Comparison of ENCODE assay signal across 7 mouse cellular contexts in the genomic region with DNA sequence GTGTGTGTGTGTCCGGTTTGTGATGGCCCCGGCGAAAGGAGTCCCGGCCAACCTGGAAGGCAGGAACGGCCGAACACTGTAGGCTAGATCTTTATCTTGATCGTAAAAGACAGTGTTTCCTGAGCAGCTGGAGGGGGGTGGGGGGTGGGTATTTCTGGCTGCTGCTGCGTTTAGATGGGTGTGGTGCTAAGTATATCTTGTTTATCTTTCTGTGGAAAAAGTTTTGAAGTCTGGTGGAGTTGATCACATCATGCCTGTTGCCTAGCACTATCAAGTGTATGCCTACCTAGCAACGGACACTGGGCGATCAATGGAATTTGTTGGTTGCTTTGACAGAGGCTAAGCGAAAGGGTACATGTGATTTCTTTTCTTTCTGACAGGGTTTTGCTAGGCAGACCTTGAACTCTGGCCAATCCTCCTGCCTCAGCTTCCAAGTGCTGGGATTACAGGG. TPM values are rescaled to one million over a fixed set of nuclear protein-coding genes. Genes with fewer than 3 reads are reported as not detected.
DNase-seq lines count a peak whose midpoint lies in the region; ATAC-seq and TF ChIP-seq lines count a peak whose summit lies in the region.

No protein-coding gene starts in this region.

- no peaks in the 10 kb centered on the region for H3K9me3 ChIP-seq in liver, embryonic 12.5 days (replicated peaks)

- H3K4me2 ChIP-seq in liver, embryonic 12.5 days, result peak overlapping the region; percentile 92
- peak overlapping the region; percentile 99 for H3K4me2 ChIP-seq in myocyte (ENCODE audit: low read depth)

- peaks cover 54% of the 10 kb centered on the region for H3K79me3 ChIP-seq in C2C12 (ENCODE audit: low read depth)

- H3K9ac ChIP-seq in liver, embryonic 12.5 days, result peak overlapping the region; percentile 87

- H3K4me3 ChIP-seq in C2C12 (ENCODE audit: insufficient read depth, poor library complexity, severe bottlenecking) (peak overlapping the region; percentile 71), myocyte (peak overlapping the region; percentile 79)
- peak overlapping the region; percentile 66 for H3K4me3 ChIP-seq in liver, embryonic 12.5 days

- H3ac ChIP-seq in C2C12 (ENCODE audit: control insufficient read depth, insufficient read length, low read depth) (peak overlapping the region; percentile 98), myocyte (ENCODE audit: control insufficient read depth, insufficient read length) (peak overlapping the region; percentile 84)

- 2% methylated on average over 11 of the region's 11 CpGs for WGBS in liver, embryonic 12.5 days (ENCODE audit: insufficient replicate concordance)

- H3K36me3 ChIP-seq in C2C12 (ENCODE audit: control insufficient read depth, insufficient read depth), result peaks cover 22% of the 10 kb centered on the region
- 0 out of 2 replicates have a peak, but pooled peaks cover 13% of the 10 kb centered on the region for H3K36me3 ChIP-seq in liver, embryonic 12.5 days
- H3K36me3 ChIP-seq in myocyte (ENCODE audit: control insufficient read depth, insufficient read depth), result peaks cover 4% of the 10 kb centered on the region

- intact Hi-C loops in heart, postnatal 10 days (cut with DNase I), result no loop called here

- peak overlapping the region; percentile 95 for H3K27ac ChIP-seq in liver, embryonic 12.5 days

- TF ChIP-seq POLR2A in myocyte (IDR thresholded peaks at IDR 0.05; ENCODE audit: insufficient read length, low read depth), result no peak

- ATAC-seq in CD4-positive, CD25-positive, alpha-beta regulatory T cell, adult 4 months, result peak; percentile 78
- ATAC-seq in liver, embryonic 12.5 days, result peak; percentile 57

- H3K4me1 ChIP-seq in liver, embryonic 12.5 days, result peaks cover 38% of the 10 kb centered on the region

- H3K79me2 ChIP-seq in C2C12 (ENCODE audit: control insufficient read depth, insufficient read depth) (peaks cover 56% of the 10 kb centered on the region), myocyte (ENCODE audit: control insufficient read depth, insufficient read depth) (peaks cover 52% of the 10 kb centered on the region)

- DNase-seq in embryo, embryonic 10.5 days (ENCODE audit: low spot score), result peak; percentile 65
- DNase-seq in heart, postnatal 10 days, result peak; percentile 26 to 39
- DNase-seq in ovary, postnatal 10 days (ENCODE audit: low spot score), result no peak

- TF ChIP-seq CTCF in C2C12 (IDR thresholded peaks at IDR 0.05; ENCODE audit: control insufficient read depth, insufficient read depth, insufficient read length), result no peak

- no peaks in the 10 kb centered on the region for H3K27me3 ChIP-seq in C2C12 (ENCODE audit: control insufficient read depth, insufficient read depth, insufficient read length)
- no peaks in the 10 kb centered on the region for H3K27me3 ChIP-seq in liver, embryonic 12.5 days (replicated peaks)
- no peaks in the 10 kb centered on the region for H3K27me3 ChIP-seq in myocyte (ENCODE audit: control insufficient read depth, insufficient read depth, insufficient read length)

TF ChIP-seq in C2C12, 6 proteins besides CTCF, POLR2A, EP300 and RAD21:
- TF ChIP-seq MAX (IDR thresholded peaks at IDR 0.05) (no peak), MYOG (IDR thresholded peaks at IDR 0.05; ENCODE audit: control insufficient read depth, extremely low read depth, insufficient read length) (no peak), USF1 (IDR thresholded peaks at IDR 0.05; ENCODE audit: low read depth) (no peak), MYOD1 (IDR thresholded peaks at IDR 0.05; ENCODE audit: control insufficient read depth, insufficient read length, low read depth) (no peak), FOSL1 (IDR thresholded peaks at IDR 0.05; ENCODE audit: insufficient read depth, low read length, poor library complexity, severe bottlenecking) (no peak), CEBPB (IDR thresholded peaks at IDR 0.05; ENCODE audit: low read depth) (no peak)

TF ChIP-seq in myocyte, 11 proteins besides CTCF, POLR2A, EP300 and RAD21:
- TF ChIP-seq MAX (IDR thresholded peaks at IDR 0.05; ENCODE audit: low read depth), result no peak
- no peak for TF ChIP-seq E2F4 (IDR thresholded peaks at IDR 0.05; ENCODE audit: insufficient read depth)
- TF ChIP-seq TCF12 (IDR thresholded peaks at IDR 0.05; ENCODE audit: insufficient read depth, poor library complexity, severe bottlenecking), result no peak
- TF ChIP-seq SRF (IDR thresholded peaks at IDR 0.05; ENCODE audit: control insufficient read depth, insufficient read length, low read depth), result no peak
- no peak for TF ChIP-seq POLR2AphosphoS2 (IDR thresholded peaks at IDR 0.05; ENCODE audit: insufficient read length, low read depth)
- peak in 1 of 3 experiments; percentile 4 for TF ChIP-seq MYOD1 (IDR thresholded peaks at IDR 0.05; ENCODE audit: control insufficient read depth in 1 of 3, insufficient read length in 2 of 3, low read depth in 2 of 3)

RNA-seq across cellular contexts. Expression of a gene that starts 1.1 kb away (rescaled TPM):
- polyA plus RNA-seq in C2C12 (2012; fragmentation: generic; extraction: Trizol) (12.4 TPM), myocyte (2012; fragmentation: generic; extraction: Trizol) (12.7 TPM)
- 10 to 100 TPM; 10.3 to 10.7 TPM for polyA plus RNA-seq in CD4-positive, CD25-positive, alpha-beta regulatory T cell, adult 4 months (2017; shearing (Covaris generic))
- total RNA-seq in heart, postnatal 10 days (2021), result 10 to 100 TPM; 44.2 to 48.9 TPM
- polyA plus RNA-seq in liver, embryonic 12.5 days (2016; fragmentation: Nextera tagmentation; extraction: Ambion mirVana), result 7.3 TPM in 2 replicates

RNA-seq across cellular contexts. Expression of a gene that starts 49.7 kb away (rescaled TPM):
- polyA plus RNA-seq in C2C12 (2012; fragmentation: generic; extraction: Trizol) (0.04 TPM), myocyte (2012; fragmentation: generic; extraction: Trizol) (not detected)
- not detected for polyA plus RNA-seq in CD4-positive, CD25-positive, alpha-beta regulatory T cell, adult 4 months (2017; shearing (Covaris generic))
- total RNA-seq in heart, postnatal 10 days (2021), result under 1 TPM in 1 of 2 experiments, not detected in 1; 0.22 TPM
- polyA plus RNA-seq in liver, embryonic 12.5 days (2016; fragmentation: Nextera tagmentation; extraction: Ambion mirVana), result not detected in 2 replicates
